Mouse (Mus musculus) C2C12 (cell line): Measurements from ENCODE around the gene Klf2. TPM values are rescaled to one million over a fixed set of nuclear protein-coding genes. Genes with fewer than 3 reads are reported as not detected.

Experiments
- H3K27me3 ChIP-seq: one replicate; pipeline ENCODE4 v1.6.1; 2011; ENCODE audit not compliant: control insufficient read depth, insufficient read depth, insufficient read length
- H3K36me3 ChIP-seq: one replicate; pipeline ENCODE4 v1.6.1; 2011; ENCODE audit not compliant: control insufficient read depth, insufficient read depth
- H3K4me3 ChIP-seq: one replicate; pipeline ENCODE4 v1.5.1; 2011; ENCODE audit warnings: mild to moderate bottlenecking, control low read depth; ENCODE audit not compliant: poor library complexity, insufficient read depth, severe bottlenecking
- H3K79me2 ChIP-seq: one replicate; pipeline ENCODE4 v1.6.1; 2011; ENCODE audit not compliant: control insufficient read depth, insufficient read depth
- H3K79me3 ChIP-seq: one replicate; pipeline ENCODE4 v1.6.1; 2011; ENCODE audit warnings: low read depth, control low read depth
- H3ac ChIP-seq: one replicate; pipeline ENCODE3; 2011; ENCODE audit warnings: low read depth; ENCODE audit not compliant: control insufficient read depth, insufficient read length
- CEBPB ChIP-seq: IDR thresholded peaks from one replicate; pipeline ENCODE4 v1.6.1; 2011; ENCODE audit warnings: low read depth, mild to moderate bottlenecking, control low read depth, moderate library complexity
- CTCF ChIP-seq: IDR thresholded peaks from one replicate; pipeline ENCODE4 v1.5.1; 2011; ENCODE audit not compliant: control insufficient read depth, insufficient read depth, insufficient read length
- FOSL1 ChIP-seq: IDR thresholded peaks from one replicate; pipeline ENCODE4 v1.8.0; 2011; ENCODE audit warnings: mild to moderate bottlenecking, low read length; ENCODE audit not compliant: poor library complexity, insufficient read depth, severe bottlenecking
- MAX ChIP-seq: IDR thresholded peaks from one replicate; pipeline ENCODE4 v1.6.1; 2011; ENCODE audit warnings: mild to moderate bottlenecking, control low read depth
- MYOD1 ChIP-seq: IDR thresholded peaks from one replicate; pipeline ENCODE4 v1.6.1; 2011; ENCODE audit warnings: low read depth; ENCODE audit not compliant: control insufficient read depth, insufficient read length
- MYOG ChIP-seq: IDR thresholded peaks from one replicate; pipeline ENCODE4 v1.6.1; 2011; ENCODE audit not compliant: control insufficient read depth, insufficient read length; ENCODE audit errors: extremely low read depth
- USF1 ChIP-seq: IDR thresholded peaks from one replicate; pipeline ENCODE4 v1.6.1; 2011; ENCODE audit warnings: low read depth, mild to moderate bottlenecking, control low read depth, moderate library complexity
- polyA plus RNA-seq: library from polyadenylated mRNA; unstranded; fragments of >200 nt; fragmentation: generic; extraction: Trizol; gene quantifications from one replicate; pipeline ENCODE4 v1.2.1, GENCODE M21; 2012; ENCODE audit warnings: missing spikeins

Klf2 gene
- polyA plus RNA-seq, 1 experiment: 9.9 TPM

DNA sequence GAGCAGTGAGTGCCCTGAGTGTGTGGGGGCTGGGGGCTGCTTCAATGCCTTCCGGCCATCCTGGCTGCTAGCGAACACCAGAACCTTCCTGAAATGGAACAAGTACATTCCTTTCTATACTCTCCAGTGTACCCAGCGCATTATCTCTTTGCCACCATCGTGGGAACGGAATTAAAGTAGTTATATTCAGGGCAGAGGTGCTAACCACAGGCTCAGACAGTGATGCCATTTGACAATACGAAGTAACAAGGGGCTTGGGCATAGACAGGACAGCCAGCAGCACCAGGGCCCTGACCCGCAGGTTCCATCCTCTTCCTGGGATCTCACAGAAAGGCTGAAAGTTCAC lies 34.8 kb downstream of the Klf2 start:
- Histone ChIP-seq H3K4me3 (no peak overlapping the region), H3ac (no peak overlapping the region), H3K27me3 (no peaks in the 10 kb centered on the region), H3K79me2 (no peaks in the 10 kb centered on the region), H3K79me3 (no peaks in the 10 kb centered on the region), H3K36me3 (peaks cover 16% of the 10 kb centered on the region)
- TF ChIP-seq MAX (no peak), CEBPB (no peak), USF1 (no peak), FOSL1 (no peak), CTCF (no peak), MYOD1 (no peak)

DNA sequence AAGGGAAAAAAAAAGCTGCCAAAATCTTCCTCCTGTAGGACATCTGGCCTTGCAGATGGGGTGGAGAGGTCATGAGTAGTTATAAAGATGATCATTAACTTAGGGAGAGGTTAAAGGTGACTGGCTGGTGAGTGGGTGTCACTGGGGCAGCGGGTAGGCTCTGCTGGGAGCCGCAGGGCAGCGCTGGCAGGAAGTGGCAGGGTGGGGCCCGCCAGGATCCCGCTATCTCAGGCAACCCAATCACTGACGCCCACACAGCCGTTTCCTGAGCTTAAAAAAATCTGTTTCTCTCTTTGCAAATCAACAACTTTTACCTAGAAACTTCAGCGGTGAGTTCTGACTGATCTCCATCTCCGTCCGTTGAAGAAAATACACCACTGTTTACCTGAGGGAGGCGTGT lies 35.4 kb downstream of the Klf2 start:
- Histone ChIP-seq H3K79me2 (no peaks in the 10 kb centered on the region), H3K79me3 (no peaks in the 10 kb centered on the region), H3K27me3 (no peaks in the 10 kb centered on the region), H3K4me3 (no peak overlapping the region), H3K36me3 (peaks cover 21% of the 10 kb centered on the region), H3ac (no peak overlapping the region)
- TF ChIP-seq CEBPB (no peak), USF1 (no peak), MAX (no peak), MYOG (no peak), MYOD1 (no peak), FOSL1 (no peak), CTCF (no peak)

DNA sequence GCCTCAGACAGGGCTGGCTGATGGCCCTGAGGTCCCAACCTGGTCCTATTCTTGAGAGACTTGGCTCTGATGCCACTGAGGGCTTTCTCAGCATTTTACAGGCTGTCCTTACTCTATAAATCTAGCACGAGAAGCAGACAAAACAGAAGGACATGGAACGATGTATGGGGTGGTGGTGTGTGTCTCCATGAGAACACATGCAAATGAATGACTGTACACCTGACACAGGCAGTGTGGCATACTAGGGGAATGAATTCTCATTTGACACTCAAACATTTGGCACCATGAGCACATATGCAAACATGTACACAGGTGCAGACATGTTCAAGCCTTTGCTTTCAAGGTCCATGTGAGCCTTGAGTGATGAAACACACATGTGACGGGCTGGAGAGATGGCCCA lies 37.8 kb downstream of the Klf2 start:
- no peak overlapping the region for H3ac ChIP-seq
- no peaks in the 10 kb centered on the region for H3K79me3 ChIP-seq
- H3K79me2 ChIP-seq: no peaks in the 10 kb centered on the region
- H3K4me3 ChIP-seq: no peak overlapping the region
- H3K27me3 ChIP-seq: no peaks in the 10 kb centered on the region
- no peak for TF ChIP-seq CTCF
- peaks cover 28% of the 10 kb centered on the region for H3K36me3 ChIP-seq

- H3K36me3 ChIP-seq: peaks cover 24% of the 10 kb centered on the region
- TF ChIP-seq MYOG: no peak
- no peak for TF ChIP-seq MAX
- TF ChIP-seq CEBPB: no peak
- no peak for TF ChIP-seq CTCF
- no peak for TF ChIP-seq MYOD1
- TF ChIP-seq USF1: no peak
- no peak for TF ChIP-seq FOSL1
- H3ac ChIP-seq: no peak overlapping the region
Observed at GRCm38 (mm10) chr8:72360162-72360561, 41.3 kb downstream of the Klf2 start.

GRCm38 (mm10) chr8:72362754-72363153 lies 43.9 kb downstream of the Klf2 start:
- Histone ChIP-seq H3K79me3 (no peaks in the 10 kb centered on the region), H3ac (no peak overlapping the region), H3K36me3 (peaks cover 28% of the 10 kb centered on the region), H3K79me2 (no peaks in the 10 kb centered on the region), H3K4me3 (no peak overlapping the region), H3K27me3 (no peaks in the 10 kb centered on the region)
- TF ChIP-seq MYOD1 (no peak), CEBPB (no peak), USF1 (no peak), MAX (no peak), CTCF (no peak), MYOG (no peak), FOSL1 (no peak)

More at GRCm38 (mm10) chr8:72360162-72360561, 41.3 kb downstream of the Klf2 start:
- H3K27me3 ChIP-seq: no peaks in the 10 kb centered on the region
- H3K79me3 ChIP-seq: no peaks in the 10 kb centered on the region
- no peak overlapping the region for H3K4me3 ChIP-seq
- no peaks in the 10 kb centered on the region for H3K79me2 ChIP-seq

DNA sequence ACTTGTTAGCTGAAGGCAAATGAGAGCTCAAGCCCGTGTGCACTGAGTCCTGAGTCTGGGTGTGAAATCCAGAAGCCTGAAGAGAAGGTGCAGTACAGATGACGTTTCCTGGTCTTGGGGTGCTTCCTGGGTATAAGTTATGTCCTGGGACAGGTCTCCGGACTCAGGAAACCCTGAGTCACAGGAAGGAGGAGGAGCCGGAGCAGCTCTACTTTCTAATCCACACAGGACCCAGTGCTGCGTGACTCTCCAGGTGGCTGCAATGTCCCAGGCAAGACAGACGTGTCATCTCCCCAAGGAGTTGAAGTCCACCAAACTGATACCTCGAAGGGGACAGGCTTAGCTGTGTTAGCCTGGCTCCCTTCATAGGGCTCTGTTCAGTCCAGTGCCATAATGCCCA lies 44.6 kb downstream of the Klf2 start:
- Histone ChIP-seq H3K36me3 (peaks cover 35% of the 10 kb centered on the region), H3K79me2 (no peaks in the 10 kb centered on the region), H3K27me3 (no peaks in the 10 kb centered on the region), H3K4me3 (no peak overlapping the region), H3K79me3 (no peaks in the 10 kb centered on the region), H3ac (no peak overlapping the region)
- TF ChIP-seq CEBPB: no peak
- TF ChIP-seq FOSL1: no peak
- TF ChIP-seq MYOD1: no peak
- no peak for TF ChIP-seq MYOG
- TF ChIP-seq USF1: no peak
- no peak for TF ChIP-seq CTCF
- no peak for TF ChIP-seq MAX

- no peaks in the 10 kb centered on the region for H3K27me3 ChIP-seq
- H3K79me2 ChIP-seq: no peaks in the 10 kb centered on the region
- TF ChIP-seq USF1 (no peak), CTCF (no peak), MAX (no peak), MYOD1 (no peak), CEBPB (no peak), MYOG (no peak), FOSL1 (no peak)
- H3K79me3 ChIP-seq: no peaks in the 10 kb centered on the region
- H3K4me3 ChIP-seq: no peak overlapping the region
- H3ac ChIP-seq: no peak overlapping the region
- peaks cover 36% of the 10 kb centered on the region for H3K36me3 ChIP-seq
Observed at GRCm38 (mm10) chr8:72365016-72365415, 46.2 kb downstream of the Klf2 start.
